Mouse (Mus musculus): ENCODE data around the gene Kctd2.

GRCm38 (mm10) chr11:115421972-115422371, 2.0 kb downstream of the Kctd2 start:
- TF ChIP-seq CTCF (conservative IDR thresholded peaks at IDR 0.05; ENCODE audit: insufficient read depth, insufficient read length, low read depth, low read length) (no peak), POLR2A (IDR thresholded peaks at IDR 0.05; ENCODE audit: low read depth, low read length) (no peak)
